Mouse (Mus musculus): Measurements from ENCODE around the gene Atxn7l1.

DNA sequence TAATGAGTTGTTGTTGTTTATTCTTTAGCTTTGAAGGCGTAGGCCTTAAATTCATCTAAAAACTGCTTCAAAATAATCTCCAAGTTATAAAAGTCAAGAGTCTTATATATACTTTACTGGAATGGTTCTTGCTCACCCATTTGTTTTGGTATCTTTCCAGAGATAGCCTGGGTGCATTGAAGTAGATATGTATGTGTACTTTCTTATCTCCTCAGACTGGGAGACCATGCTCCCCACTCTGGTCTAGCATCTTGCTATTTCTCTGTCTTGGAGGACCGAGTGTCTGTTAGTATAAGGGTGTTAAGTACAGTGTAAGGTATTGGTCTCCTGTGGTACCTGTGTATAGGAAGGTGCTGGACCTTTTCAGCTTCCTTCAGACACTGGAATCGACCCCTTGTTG lies 6.4 kb downstream of the Atxn7l1 start:
- TF ChIP-seq POLR2A (IDR thresholded peaks at IDR 0.05; ENCODE audit: control insufficient read depth, extremely low read depth, insufficient read depth, low read length, poor library complexity) (no peak), CTCF (IDR thresholded peaks at IDR 0.05; ENCODE audit: borderline replicate concordance, control insufficient read depth, extremely low read depth, insufficient read depth, low read length, poor library complexity) (no peak)
